In the genomic region with DNA sequence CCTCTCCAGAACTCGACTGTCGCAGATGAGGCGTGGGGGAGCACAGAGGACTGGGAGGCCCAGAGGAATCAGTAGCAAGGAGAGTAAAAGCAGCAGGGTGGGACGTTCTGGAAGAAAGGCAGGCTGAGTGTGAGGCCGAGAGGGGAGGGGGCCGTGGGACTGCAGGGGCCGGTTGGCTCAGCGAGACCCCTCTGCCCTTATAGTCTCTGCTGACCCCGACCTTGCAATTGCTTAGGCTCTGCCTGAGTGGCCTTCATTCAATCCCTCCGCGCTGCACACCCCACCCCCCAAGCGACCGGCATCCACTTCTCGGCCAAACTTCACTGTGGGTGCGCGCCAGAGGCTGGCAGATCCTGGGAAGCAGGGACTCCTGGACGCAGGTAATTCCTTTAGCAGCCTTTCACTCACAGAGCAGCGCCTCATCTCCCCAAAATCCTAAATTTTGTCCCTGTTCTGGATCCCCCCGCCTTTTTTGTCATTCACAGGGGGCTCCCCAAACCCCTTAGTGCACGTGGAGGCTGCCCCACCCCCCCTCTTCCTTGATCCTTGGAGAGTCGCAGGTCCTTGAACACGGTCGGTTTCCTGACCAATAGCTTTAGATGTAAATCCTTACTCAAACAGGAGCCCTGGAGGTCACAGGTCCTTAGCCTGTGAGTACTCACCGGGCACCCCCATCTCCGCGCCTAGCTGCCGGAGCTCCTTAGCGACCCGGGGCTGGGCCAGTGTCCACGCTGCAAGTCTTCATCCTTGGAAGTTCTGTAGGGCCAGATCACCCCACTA, we compare ENCODE assay signal across 10 mouse cellular contexts. TPM values are rescaled to one million over a fixed set of nuclear protein-coding genes. Genes with fewer than 3 reads are reported as not detected.
A peak's percentile ranks its signal among the peaks of the same experiment; 100 is the strongest.
DNase-seq lines count a peak whose midpoint lies in the region; ATAC-seq and TF ChIP-seq lines count a peak whose summit lies in the region.
"Had no signal": no experiment of that assay in that cellular context is flagged by ENCODE, and none has a peak within 500 bp of the region (broad histone marks: within the 10 kb centered on the region; RNA-seq: fewer than 3 reads in every experiment).

No protein-coding gene starts in this region.

- no peaks in the 10 kb centered on the region for H3K9me3 ChIP-seq in heart, embryonic 10.5 days
- no peaks in the 10 kb centered on the region for H3K9me3 ChIP-seq in hindbrain, postnatal 0 days (ENCODE audit: low read length)
- no peaks in the 10 kb centered on the region for H3K9me3 ChIP-seq in midbrain, embryonic 14.5 days (ENCODE audit: control insufficient read depth, low read length)

- TF ChIP-seq CTCF in hindbrain, postnatal 0 days (IDR thresholded peaks at IDR 0.05; ENCODE audit: low read depth), result no peak

- no peaks in the 10 kb centered on the region for H3K36me3 ChIP-seq in heart, embryonic 10.5 days
- H3K36me3 ChIP-seq in hindbrain, postnatal 0 days (ENCODE audit: insufficient read depth, low read length), result no peaks in the 10 kb centered on the region
- no peaks in the 10 kb centered on the region for H3K36me3 ChIP-seq in midbrain, embryonic 14.5 days (ENCODE audit: control insufficient read depth, insufficient read depth, low read length)

- DNase-seq in heart, embryonic 10.5 days (ENCODE audit: low spot score), result no peak
- no peak for DNase-seq in heart, adult 9 months (ENCODE audit: low spot score in 2 of 2)
- DNase-seq in embryo, embryonic 9.5 days (ENCODE audit: extremely low spot score), result peak; percentile 61
- no peak for DNase-seq in hindbrain, postnatal 0 days (ENCODE audit: low spot score)
- DNase-seq in midbrain, embryonic 14.5 days, result no peak
- no peak for DNase-seq in gastrocnemius, adult 8-10 months (ENCODE audit: low spot score in 2 of 2)
- DNase-seq in right cerebral cortex, adult 2 months (ENCODE audit: low spot score in 2 of 2), result no peak
- no peak for DNase-seq in right cerebral cortex, postnatal 4 days

- H3K4me2 ChIP-seq in hindbrain, postnatal 0 days (ENCODE audit: low read depth, low read length), result peak overlapping the region; percentile 32
- H3K4me2 ChIP-seq in midbrain, embryonic 14.5 days (ENCODE audit: low read length), result peak overlapping the region; percentile 50

- peak overlapping the region; percentile 53 for H3K4me3 ChIP-seq in heart, embryonic 10.5 days
- peak overlapping the region; percentile 9 for H3K4me3 ChIP-seq in hindbrain, postnatal 0 days (ENCODE audit: low read length)
- 0 out of 2 replicates have a peak overlapping the region, but pooled peaks have one; percentile 3 for H3K4me3 ChIP-seq in midbrain, embryonic 14.5 days (replicated peaks; ENCODE audit: low read depth, low read length)

- peaks cover 45% of the 10 kb centered on the region for H3K27me3 ChIP-seq in heart, embryonic 10.5 days (ENCODE audit: insufficient read depth, poor library complexity, severe bottlenecking)
- peaks cover 7% of the 10 kb centered on the region; the same call in 1 of the 2 replicates for H3K27me3 ChIP-seq in hindbrain, postnatal 0 days (ENCODE audit: insufficient read depth, low read length)
- H3K27me3 ChIP-seq in midbrain, embryonic 14.5 days (ENCODE audit: control insufficient read depth, insufficient read depth, low read length), result no peaks in the 10 kb centered on the region

- H3K9ac ChIP-seq in hindbrain, postnatal 0 days (replicated peaks; ENCODE audit: low read length), result 0 out of 2 replicates have a peak overlapping the region, but pooled peaks have one; percentile 21
- H3K9ac ChIP-seq in midbrain, embryonic 14.5 days (replicated peaks; ENCODE audit: low read length), result 0 out of 2 replicates have a peak overlapping the region, but pooled peaks have one; percentile 12

- ATAC-seq in hindbrain, postnatal 0 days, result no peak
- no peak for ATAC-seq in midbrain, embryonic 14.5 days (ENCODE audit: low FRiP score, low TSS enrichment)
- ATAC-seq: activated CD4-positive, CD25-positive, alpha-beta regulatory T cell, adult 4 months had no signal

- no peak overlapping the region for H3K27ac ChIP-seq in heart, embryonic 10.5 days
- H3K27ac ChIP-seq in hindbrain, postnatal 0 days, result no peak overlapping the region
- H3K27ac ChIP-seq in midbrain, embryonic 14.5 days (replicated peaks; ENCODE audit: low read depth, low read length), result no peak overlapping the region

- peaks cover 14% of the 10 kb centered on the region for H3K4me1 ChIP-seq in heart, embryonic 10.5 days
- no peaks in the 10 kb centered on the region; the same call in 1 of the 2 replicates for H3K4me1 ChIP-seq in hindbrain, postnatal 0 days (ENCODE audit: insufficient read depth, low read length)
- no peaks in the 10 kb centered on the region for H3K4me1 ChIP-seq in midbrain, embryonic 14.5 days (ENCODE audit: control insufficient read depth, insufficient read depth, low read length)

- WGBS in heart, embryonic 10.5 days, result 10% methylated on average over 30 of the region's 30 CpGs
- 8% methylated on average over 30 of the region's 30 CpGs for WGBS in hindbrain, postnatal 0 days
- WGBS in midbrain, embryonic 14.5 days, result 2% methylated on average over 30 of the region's 30 CpGs

RNA-seq across cellular contexts. Expression of a gene that starts 8.4 kb away (rescaled TPM):
- polyA plus RNA-seq in heart, embryonic 10.5 days (2016; fragmentation: Nextera tagmentation; extraction: Ambion mirVana), result 0.04 and 0.25 TPM in 2 replicates
- 0.43 and 1.6 TPM in 2 replicates for total RNA-seq in hindbrain, postnatal 0 days (2014; rRNA removed)
- polyA plus RNA-seq in hindbrain, postnatal 0 days (2015; fragmentation: Nextera tagmentation; extraction: Ambion mirVana), result 0.15 and 0.25 TPM in 2 replicates
- 0.11 and 0.12 TPM in 2 replicates for polyA plus RNA-seq in midbrain, embryonic 14.5 days (2014; fragmentation: Nextera tagmentation; extraction: Ambion mirVana)
- total RNA-seq in gastrocnemius, adult 8-10 months (2022), result under 1 TPM in 2 of 4 experiments, not detected in 2; 0.02 to 0.54 TPM

RNA-seq across cellular contexts. Expression of a gene that starts 17.1 kb away (rescaled TPM):
- polyA plus RNA-seq in heart, embryonic 10.5 days (2016; fragmentation: Nextera tagmentation; extraction: Ambion mirVana), result 50.6 and 56.6 TPM in 2 replicates
- 62.1 and 83.5 TPM in 2 replicates for total RNA-seq in hindbrain, postnatal 0 days (2014; rRNA removed)
- 82.2 and 85.3 TPM in 2 replicates for polyA plus RNA-seq in hindbrain, postnatal 0 days (2015; fragmentation: Nextera tagmentation; extraction: Ambion mirVana)
- polyA plus RNA-seq in midbrain, embryonic 14.5 days (2014; fragmentation: Nextera tagmentation; extraction: Ambion mirVana), result 83.7 and 103 TPM in 2 replicates
- 10 to 100 TPM; 10.5 to 11.7 (median 11.2) TPM for total RNA-seq in gastrocnemius, adult 8-10 months (2022)

RNA-seq across cellular contexts. Expression of a gene that starts 33.1 kb away (rescaled TPM):
- polyA plus RNA-seq in heart, embryonic 10.5 days (2016; fragmentation: Nextera tagmentation; extraction: Ambion mirVana), result 8.0 and 10.8 TPM in 2 replicates
- total RNA-seq in hindbrain, postnatal 0 days (2014; rRNA removed), result 20.3 and 21.4 TPM in 2 replicates
- 15.1 and 16.2 TPM in 2 replicates for polyA plus RNA-seq in hindbrain, postnatal 0 days (2015; fragmentation: Nextera tagmentation; extraction: Ambion mirVana)
- 17.0 and 23.5 TPM in 2 replicates for polyA plus RNA-seq in midbrain, embryonic 14.5 days (2014; fragmentation: Nextera tagmentation; extraction: Ambion mirVana)
- 10 to 100 TPM; 21.2 to 25.5 (median 22.6) TPM for total RNA-seq in gastrocnemius, adult 8-10 months (2022)

RNA-seq across cellular contexts. Expression of a gene that starts 47.8 kb away (rescaled TPM):
- 0.28 and 2.3 TPM in 2 replicates for polyA plus RNA-seq in heart, embryonic 10.5 days (2016; fragmentation: Nextera tagmentation; extraction: Ambion mirVana)
- total RNA-seq in hindbrain, postnatal 0 days (2014; rRNA removed), result not detected in 2 replicates
- not detected in 2 replicates for polyA plus RNA-seq in hindbrain, postnatal 0 days (2015; fragmentation: Nextera tagmentation; extraction: Ambion mirVana)
- not detected in 2 replicates for polyA plus RNA-seq in midbrain, embryonic 14.5 days (2014; fragmentation: Nextera tagmentation; extraction: Ambion mirVana)
- total RNA-seq in gastrocnemius, adult 8-10 months (2022), result not detected
- total RNA-seq: layer of hippocampus, adult 8-10 months had no signal
- polyA plus RNA-seq: activated CD4-positive, CD25-positive, alpha-beta regulatory T cell, adult 4 months had no signal

RNA-seq across cellular contexts. Expression of a gene that starts 48.0 kb away (rescaled TPM):
- 287 and 294 TPM in 2 replicates for polyA plus RNA-seq in heart, embryonic 10.5 days (2016; fragmentation: Nextera tagmentation; extraction: Ambion mirVana)
- total RNA-seq in hindbrain, postnatal 0 days (2014; rRNA removed), result 1,135 and 1,251 TPM in 2 replicates
- 570 and 592 TPM in 2 replicates for polyA plus RNA-seq in hindbrain, postnatal 0 days (2015; fragmentation: Nextera tagmentation; extraction: Ambion mirVana)
- polyA plus RNA-seq in midbrain, embryonic 14.5 days (2014; fragmentation: Nextera tagmentation; extraction: Ambion mirVana), result 633 and 757 TPM in 2 replicates
- total RNA-seq in gastrocnemius, adult 8-10 months (2022), result 100 to 1,000 TPM; 118 to 137 (median 128) TPM

Comparison
In these comparisons a context has a peak if more than half of its experiments do, and no peak if none do; other contexts are left out.
1. H3K4me3 ChIP-seq: peak in every context shown above with its lines; median percentile 53 in heart, embryonic 10.5 days; 9 in hindbrain, postnatal 0 days; 3 in midbrain, embryonic 14.5 days.